Mouse (Mus musculus) neutrophil, adult 5-6 weeks (primary cell): ENCODE results near the gene Hsph1. TPM values are rescaled to one million over a fixed set of nuclear protein-coding genes. Genes with fewer than 3 reads are reported as not detected.

Experiments
- total RNA-seq: library from RNA; stranded (forward); fragments of 200-1000 nt; gene quantifications from 2 replicates; pipeline ENCODE4 v1.2.3, GENCODE M21; 2017

The Hsph1 gene
- total RNA-seq, 1 experiment from 2014 or later: 26.4 TPM

Other genes with a start within 250 kb of the Hsph1 start
- gene Medag, start 224.6 kb downstream of the Hsph1 start, total RNA-seq: not detected in 2 replicates
- not detected in 2 replicates for gene Tex26, start 196.7 kb downstream of the Hsph1 start, total RNA-seq
- 0.12 TPM in 2 replicates for gene Wdr95, start 107.7 kb downstream of the Hsph1 start, total RNA-seq
- 2.5 and 2.7 TPM in 2 replicates for gene B3glct, start 41.9 kb upstream of the Hsph1 start, total RNA-seq